Mouse (Mus musculus) kidney, adult 2 months (tissue): ENCODE measurements at regions not wholly inside any gene's neighbourhood (a gene's known extent, or its start where the extent isn't known, plus 50 kb on each side); places are given as distances from the start of the nearest gene placed in this dataset.

Experiments
- CTCF ChIP-seq: fragments of 200-500 bp; conservative IDR thresholded peaks from 2 replicates; pipeline ENCODE4 v1.5.1; 2011; ENCODE audit warnings: low read depth, mild to moderate bottlenecking, control low read depth, low read length, moderate library complexity, mixed read lengths; ENCODE audit not compliant: insufficient read depth, insufficient read length
- POLR2A ChIP-seq: fragments of 200-500 bp; IDR thresholded peaks from one replicate; pipeline ENCODE4 v1.6.1; 2011; ENCODE audit warnings: low read depth, low read length, control low read depth

DNA sequence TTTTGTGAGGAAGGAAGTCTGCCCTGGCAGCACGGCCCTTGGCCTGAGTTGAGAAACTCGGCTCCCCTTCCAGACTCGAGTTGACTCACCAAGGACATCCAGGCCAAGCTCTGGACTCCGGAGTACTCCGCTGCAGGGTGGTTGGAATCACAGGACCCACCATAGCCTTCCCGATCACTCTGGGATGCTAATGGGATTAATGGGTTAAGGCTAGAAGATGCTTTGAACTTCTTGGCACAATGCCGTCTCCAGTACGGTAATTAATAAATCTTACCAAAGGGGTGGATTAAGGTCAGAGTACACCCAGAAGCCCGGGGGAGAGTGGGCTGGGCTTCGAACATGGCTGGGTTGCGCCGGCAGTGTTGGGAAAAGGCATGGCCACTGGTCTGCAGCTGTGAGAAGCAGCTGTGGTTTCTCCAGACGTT lies 200.8 kb upstream of the Dio3 start:
- TF ChIP-seq CTCF: no peak
- TF ChIP-seq POLR2A: no peak
